Mouse (Mus musculus) midbrain, embryonic 11.5 days (tissue): Measurements from ENCODE around the gene Map7d1. TPM values are rescaled to one million over a fixed set of nuclear protein-coding genes. Genes with fewer than 3 reads are reported as not detected.

Experiments used
- ATAC-seq: fragments of 200-750 bp; cut with Nextera tagmentation; 2 replicates; pipeline ENCODE4 v1.8.0; 2017; ENCODE audit warnings: moderate TSS enrichment, moderate library complexity; ENCODE audit not compliant: low FRiP score
- DNase-seq: peaks from one replicate; pipeline ENCODE4 v3.0.0; 2015; ENCODE audit warnings: low spot score; ENCODE audit errors: missing footprints
- H3K27ac ChIP-seq: fragments of 300-500 bp; sonication (generic); 2 replicates; pipeline ENCODE4 v1.5.1; 2014; ENCODE audit warnings: low read depth, low read length
- H3K27me3 ChIP-seq: fragments of 300-500 bp; sonication (generic); 2 replicates; pipeline ENCODE4 v1.6.1; 2014; ENCODE audit warnings: mild to moderate bottlenecking, low read length, moderate library complexity, mixed read lengths; ENCODE audit not compliant: control insufficient read depth, insufficient read depth
- H3K36me3 ChIP-seq: fragments of 300-500 bp; sonication (generic); 2 replicates; pipeline ENCODE4 v1.6.1; 2014; ENCODE audit warnings: mild to moderate bottlenecking, low read length, moderate library complexity, mixed read lengths; ENCODE audit not compliant: control insufficient read depth, insufficient read depth
- H3K4me1 ChIP-seq: fragments of 300-500 bp; sonication (generic); 2 replicates; pipeline ENCODE4 v1.6.1; 2014; ENCODE audit warnings: low read length; ENCODE audit not compliant: control insufficient read depth, insufficient read depth
- H3K4me2 ChIP-seq: fragments of 300-500 bp; sonication (generic); 2 replicates; pipeline ENCODE4 v1.6.1; 2014; ENCODE audit warnings: mild to moderate bottlenecking, moderate library complexity
- H3K4me3 ChIP-seq: fragments of 300-500 bp; sonication (generic); 2 replicates; pipeline ENCODE4 v1.5.1; 2014; ENCODE audit warnings: low read depth, low read length
- H3K9ac ChIP-seq: fragments of 300-500 bp; sonication (generic); 2 replicates; pipeline ENCODE4 v1.6.1; 2014; ENCODE audit warnings: low read length
- H3K9me3 ChIP-seq: fragments of 300-500 bp; sonication (generic); 2 replicates; pipeline ENCODE4 v1.6.1; 2016; ENCODE audit warnings: low read length; ENCODE audit not compliant: control insufficient read depth
- WGBS: fragments of 180-500 bp; shearing (Covaris S2); extraction: QIAGEN DNeasy Blood & Tissue Kit; methylation state at CpG from one replicate; pipeline ENCODE4 v1.1.7; 2014; 5-methylcytosine and 5-hydroxymethylcytosine counted together
- polyA plus RNA-seq: library from polyadenylated mRNA; unstranded; fragments of >200 nt; fragmentation: Nextera tagmentation; extraction: Ambion mirVana; gene quantifications from 2 replicates; pipeline ENCODE4 v1.2.1, GENCODE M21; 2014

The Map7d1 gene
- polyA plus RNA-seq, 1 experiment from 2014 or later, result 68.7 TPM

- no peaks in the 10 kb centered on the region for H3K9me3 ChIP-seq
- H3K4me3 ChIP-seq, result no peak overlapping the region
- no peak overlapping the region for H3K27ac ChIP-seq
- DNase-seq, result no peak
- 21% methylated on average over 13 of the region's 13 CpGs for WGBS
- no peak overlapping the region for H3K4me2 ChIP-seq
- no peak for ATAC-seq
- H3K9ac ChIP-seq, result no peak overlapping the region
- H3K4me1 ChIP-seq, result peaks cover 7% of the 10 kb centered on the region
- no peaks in the 10 kb centered on the region for H3K36me3 ChIP-seq
- H3K27me3 ChIP-seq, result peaks cover 30% of the 10 kb centered on the region
Measured at GRCm38 (mm10) chr4:126291196-126291595, 35.1 kb upstream of the Map7d1 start.

- ATAC-seq (no peak), DNase-seq (no peak)
- 83% methylated on average over 8 of the region's 8 CpGs for WGBS
- Histone ChIP-seq H3K9me3 (no peaks in the 10 kb centered on the region), H3K27me3 (peaks cover 32% of the 10 kb centered on the region), H3K36me3 (no peaks in the 10 kb centered on the region), H3K27ac (no peak overlapping the region), H3K4me2 (no peak overlapping the region), H3K4me3 (no peak overlapping the region), H3K9ac (no peak overlapping the region), H3K4me1 (peaks cover 7% of the 10 kb centered on the region)
Measured at GRCm38 (mm10) chr4:126290314-126290713, 34.2 kb upstream of the Map7d1 start.

DNA sequence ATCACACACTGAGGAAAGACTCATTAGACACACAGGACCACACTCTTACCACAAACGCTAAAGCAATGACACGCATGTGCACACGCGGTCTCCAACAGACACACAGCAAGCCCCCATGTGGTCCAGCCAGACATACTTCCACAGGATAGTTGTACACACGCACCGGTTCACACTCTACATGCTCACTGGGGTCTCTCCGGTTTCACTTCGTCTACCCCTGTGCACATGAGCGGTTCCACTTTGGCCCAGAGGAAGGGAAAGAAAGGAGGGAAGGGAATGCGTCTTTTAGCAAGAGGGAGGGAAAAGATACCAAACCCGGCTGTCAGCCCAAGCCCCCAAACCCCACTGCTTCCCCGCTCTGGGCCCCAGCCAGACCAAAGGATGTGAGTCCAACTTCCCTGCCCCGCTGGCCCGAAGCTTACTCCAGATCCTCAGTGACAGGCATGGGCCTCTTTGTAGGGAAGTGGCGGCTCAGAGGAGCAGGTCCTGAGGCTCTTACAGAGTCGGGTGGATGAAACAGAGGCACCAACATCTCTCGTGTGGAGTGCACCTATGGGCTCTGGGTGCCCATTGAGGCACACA is 32.0 kb upstream of the Map7d1 start:
- peaks cover 32% of the 10 kb centered on the region for H3K27me3 ChIP-seq
- no peaks in the 10 kb centered on the region for H3K9me3 ChIP-seq
- WGBS, result 36% methylated on average over 17 of the region's 17 CpGs
- H3K4me1 ChIP-seq, result peaks cover 7% of the 10 kb centered on the region
- no peak overlapping the region for H3K27ac ChIP-seq
- DNase-seq, result peak; percentile 91
- H3K9ac ChIP-seq, result no peak overlapping the region
- no peak for ATAC-seq
- no peaks in the 10 kb centered on the region for H3K36me3 ChIP-seq
- H3K4me3 ChIP-seq, result no peak overlapping the region
- no peak overlapping the region for H3K4me2 ChIP-seq

- WGBS, result 34% methylated on average over 11 of the region's 11 CpGs
- Histone ChIP-seq H3K27ac (no peak overlapping the region), H3K36me3 (no peaks in the 10 kb centered on the region), H3K4me2 (no peak overlapping the region), H3K4me1 (peaks cover 7% of the 10 kb centered on the region), H3K4me3 (no peak overlapping the region), H3K9me3 (no peaks in the 10 kb centered on the region), H3K27me3 (peaks cover 32% of the 10 kb centered on the region), H3K9ac (no peak overlapping the region)
- DNase-seq, result peak; percentile 89
- ATAC-seq, result no peak
Measured at GRCm38 (mm10) chr4:126287302-126287995, 31.3 kb upstream of the Map7d1 start.

DNA sequence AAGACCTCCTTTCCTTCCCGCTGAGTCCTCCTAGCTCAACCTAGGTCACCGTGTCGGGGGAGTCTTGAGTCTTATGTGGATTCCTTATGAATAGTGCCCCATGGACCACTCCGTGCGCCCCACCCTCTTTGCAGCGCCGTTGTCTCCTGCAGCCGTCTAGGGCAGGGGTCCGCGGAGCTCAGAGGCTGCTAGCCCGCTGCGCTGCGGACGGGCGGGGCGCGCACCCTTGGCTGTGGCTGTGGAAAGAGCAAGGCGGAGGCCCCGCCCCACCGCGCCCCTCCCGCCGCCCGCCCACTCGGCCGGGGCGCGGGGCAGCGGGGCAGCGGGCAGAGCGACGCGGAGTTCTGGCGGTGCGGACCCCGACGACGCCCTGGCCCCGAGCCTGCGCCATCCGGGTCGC is 30.3 kb upstream of the Map7d1 start, which contains the start of gene Col8a2:
Col8a2 (plus strand) TSS at position 302 of the 400 bp plus-strand sequence.
- H3K27ac ChIP-seq, result no peak within 1 kb of the TSS
- peak within 1 kb of the TSS; percentile 38 for H3K4me2 ChIP-seq
- DNase-seq (peak; percentile 87), ATAC-seq (peak; percentile 38; the same call in 1 of the 2 replicates)
- H3K4me1 ChIP-seq, result peaks cover 7% of the 10 kb centered on the region
- peaks cover 32% of the 10 kb centered on the region for H3K27me3 ChIP-seq
- H3K9me3 ChIP-seq, result no peaks in the 10 kb centered on the region
- H3K4me3 ChIP-seq, result peak within 1 kb of the TSS; percentile 29
- H3K36me3 ChIP-seq, result no peaks in the 10 kb centered on the region
- WGBS, result 2% methylated on average over 33 of the region's 42 CpGs
- H3K9ac ChIP-seq, result peak within 1 kb of the TSS; percentile 28; the same call in 1 of the 2 replicates

DNA sequence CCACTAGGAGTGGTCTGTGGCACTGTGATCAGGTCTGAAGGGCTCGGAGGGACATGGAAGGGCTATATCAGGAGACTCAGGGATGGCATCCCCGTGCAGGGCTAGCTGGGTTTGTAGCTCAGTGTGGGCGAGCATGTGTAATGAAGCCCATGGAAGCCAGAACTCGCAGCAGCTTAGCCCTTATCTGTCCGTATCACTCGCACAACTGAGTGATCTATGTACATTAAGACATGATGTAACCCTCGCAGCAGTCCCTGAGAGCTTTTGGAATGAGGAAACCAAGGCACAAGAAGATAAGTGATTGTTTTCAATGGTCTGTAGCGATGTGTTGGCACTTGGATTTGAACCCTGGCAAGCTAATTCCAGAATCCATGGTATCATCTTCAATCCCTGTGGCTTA is 27.4 kb upstream of the Map7d1 start:
- Histone ChIP-seq H3K9ac (no peak overlapping the region), H3K27me3 (peaks cover 28% of the 10 kb centered on the region), H3K36me3 (no peaks in the 10 kb centered on the region), H3K4me3 (no peak overlapping the region), H3K9me3 (no peaks in the 10 kb centered on the region), H3K27ac (no peak overlapping the region), H3K4me1 (peaks cover 7% of the 10 kb centered on the region), H3K4me2 (no peak overlapping the region)
- ATAC-seq (no peak), DNase-seq (no peak)
- WGBS, result 83% methylated on average over 8 of the region's 8 CpGs

- no peak overlapping the region for H3K9ac ChIP-seq
- H3K27ac ChIP-seq, result no peak overlapping the region
- H3K4me2 ChIP-seq, result no peak overlapping the region
- no peaks in the 10 kb centered on the region for H3K9me3 ChIP-seq
- peaks cover 11% of the 10 kb centered on the region for H3K27me3 ChIP-seq
- ATAC-seq, result no peak
- H3K4me3 ChIP-seq, result no peak overlapping the region
- no peaks in the 10 kb centered on the region for H3K36me3 ChIP-seq
- peak; percentile 81 for DNase-seq
- H3K4me1 ChIP-seq, result peaks cover 9% of the 10 kb centered on the region
- 58% methylated on average over 9 of the region's 9 CpGs for WGBS
Measured at GRCm38 (mm10) chr4:126281706-126282105, 25.6 kb upstream of the Map7d1 start.

DNA sequence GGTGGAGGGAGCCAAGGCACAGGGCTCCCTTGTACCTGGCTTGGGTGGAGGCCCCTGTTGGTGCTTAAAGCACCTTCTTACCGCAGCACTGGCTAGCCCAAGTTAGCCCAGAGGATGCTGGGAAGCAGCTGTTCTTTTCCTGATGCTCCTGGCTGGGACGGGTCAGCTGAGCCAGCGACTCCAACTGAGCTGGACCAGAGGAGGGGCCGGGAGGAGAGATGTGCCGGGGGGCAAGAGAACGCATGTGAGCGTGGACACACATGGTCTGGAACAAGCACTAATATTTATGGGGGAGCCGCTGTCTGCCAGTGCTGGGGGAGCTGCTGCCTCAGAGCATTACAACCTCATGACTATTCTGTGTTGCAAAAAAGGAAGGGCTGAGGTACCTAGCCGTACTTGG is 22.8 kb upstream of the Map7d1 start:
- 60% methylated on average over 9 of the region's 9 CpGs for WGBS

DNA sequence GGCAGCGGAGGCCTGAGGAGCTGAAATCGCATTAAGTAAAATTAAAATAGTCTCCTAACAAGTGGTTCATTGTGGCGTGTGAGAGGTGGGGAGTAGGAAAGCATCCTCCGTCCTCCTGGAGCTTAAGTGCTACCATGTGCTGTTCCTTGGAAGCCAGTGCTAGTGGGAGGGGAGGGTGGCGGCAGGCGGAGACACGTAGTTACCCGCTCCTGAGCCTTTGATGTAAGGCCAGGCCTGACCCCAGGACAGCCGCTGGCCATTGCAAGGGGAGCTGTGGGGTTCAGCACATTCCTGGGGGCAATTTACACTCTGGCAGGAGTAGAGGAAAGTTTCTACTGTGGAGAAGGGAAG is 22.4 kb upstream of the Map7d1 start:
- Histone ChIP-seq H3K4me1 (peaks cover 5% of the 10 kb centered on the region), H3K9me3 (no peaks in the 10 kb centered on the region), H3K4me2 (no peak overlapping the region), H3K36me3 (0 out of 2 replicates have a peak, but pooled peaks cover 4% of the 10 kb centered on the region), H3K9ac (no peak overlapping the region), H3K27me3 (no peaks in the 10 kb centered on the region), H3K27ac (no peak overlapping the region), H3K4me3 (no peak overlapping the region)
- DNase-seq, result peak; percentile 23
- no peak for ATAC-seq
- 26% methylated on average over 9 of the region's 9 CpGs for WGBS

More for the DNA sequence above, 22.8 kb upstream of the Map7d1 start:
- no peaks in the 10 kb centered on the region for H3K9me3 ChIP-seq
- no peaks in the 10 kb centered on the region for H3K27me3 ChIP-seq
- H3K9ac ChIP-seq, result no peak overlapping the region
- ATAC-seq (no peak), DNase-seq (peak; percentile 74)
- H3K4me3 ChIP-seq, result no peak overlapping the region
- no peak overlapping the region for H3K4me2 ChIP-seq
- no peak overlapping the region for H3K27ac ChIP-seq
- 0 out of 2 replicates have a peak, but pooled peaks cover 1% of the 10 kb centered on the region for H3K36me3 ChIP-seq
- H3K4me1 ChIP-seq, result peaks cover 5% of the 10 kb centered on the region
